Mouse (Mus musculus) CH12.LX (cell line): Measurements from ENCODE around the gene Cops7b. TPM values are rescaled to one million over a fixed set of nuclear protein-coding genes. Genes with fewer than 3 reads are reported as not detected.

Experiments used
- DNase-seq: peaks from one replicate; pipeline ENCODE4 v3.0.0-alpha.2; 2013; ENCODE audit errors: extremely low read depth
- H3K27ac ChIP-seq: 2 replicates; pipeline ENCODE4 v1.5.1; 2012; ENCODE audit warnings: low read depth, mild to moderate bottlenecking, control low read depth, moderate library complexity; ENCODE audit not compliant: insufficient read depth
- H3K27me3 ChIP-seq: replicated peaks from 2 replicates; pipeline ENCODE3; 2012; ENCODE audit warnings: inconsistent platforms
- H3K36me3 ChIP-seq, 2 experiments: replicated peaks in 1 of 2; 2 replicates each; pipeline versions ENCODE3 to v1.6.1; 2012; ENCODE audit warnings: inconsistent platforms in 1 of 2, low read length in 1 of 2, mild to moderate bottlenecking in 1 of 2, mixed read lengths in 1 of 2, moderate library complexity in 1 of 2; ENCODE audit not compliant: control insufficient read depth in 1 of 2, insufficient read depth in 1 of 2
- H3K4me1 ChIP-seq, 2 experiments: 2 replicates each; pipeline ENCODE4 v1.6.1; 2012; ENCODE audit warnings: inconsistent platforms in 1 of 2, moderate library complexity in 1 of 2; ENCODE audit not compliant: insufficient read depth in 2 of 2, control insufficient read depth in 1 of 2
- H3K4me2 ChIP-seq: 2 replicates; pipeline ENCODE4 v1.6.1; 2012; ENCODE audit warnings: low read depth, mild to moderate bottlenecking, control low read depth; ENCODE audit not compliant: poor library complexity, insufficient read depth, severe bottlenecking
- H3K4me3 ChIP-seq, 3 experiments: fragments of 150-350 bp in 1 of 3; sonication (generic) in 1 of 3; replicated peaks in 1 of 3; 2 replicates each; pipeline versions ENCODE3 to v1.5.1; 2011 to 2012; ENCODE audit warnings: low read depth in 2 of 3, low read length in 2 of 3, mild to moderate bottlenecking in 2 of 3, moderate library complexity in 2 of 3, control low read depth in 1 of 3, improper control_type of control experiment in 1 of 3, inconsistent platforms in 1 of 3, mixed read lengths in 1 of 3; ENCODE audit not compliant: poor library complexity in 1 of 3
- H3K79me2 ChIP-seq: replicated peaks from 2 replicates; pipeline ENCODE4 v1.6.1; 2012; ENCODE audit warnings: mild to moderate bottlenecking, moderate library complexity; ENCODE audit not compliant: control insufficient read depth, poor library complexity, insufficient read depth, severe bottlenecking; ENCODE audit errors: extremely low read depth
- H3K9ac ChIP-seq: 2 replicates; pipeline ENCODE4 v1.6.1; 2012; ENCODE audit warnings: low read depth, mild to moderate bottlenecking, control low read depth, moderate library complexity; ENCODE audit not compliant: insufficient read depth
- H3K9me3 ChIP-seq: replicated peaks from 2 replicates; pipeline ENCODE3; 2012; ENCODE audit warnings: low read length, inconsistent platforms, mixed read lengths
- CHD2 ChIP-seq: IDR thresholded peaks from 2 replicates; pipeline ENCODE4 v1.6.1; 2011; ENCODE audit warnings: low read length, improper control_type of control experiment
- HCFC1 ChIP-seq: IDR thresholded peaks from 2 replicates; pipeline ENCODE4 v1.6.1; 2012; ENCODE audit warnings: low read depth, mild to moderate bottlenecking, inconsistent platforms, low read length, improper control_type of control experiment
- JUN ChIP-seq: IDR thresholded peaks from 2 replicates; pipeline ENCODE4 v1.6.1; 2011; ENCODE audit warnings: low read depth, mild to moderate bottlenecking, low read length, improper control_type of control experiment, moderate library complexity; ENCODE audit not compliant: insufficient read depth
- KAT2A ChIP-seq: IDR thresholded peaks from 2 replicates; pipeline ENCODE4 v1.6.1; 2012; ENCODE audit warnings: low read length, improper control_type of control experiment, inconsistent platforms; ENCODE audit not compliant: insufficient replicate concordance
- MAFK ChIP-seq: IDR thresholded peaks from 2 replicates; pipeline ENCODE4 v1.6.1; 2011; ENCODE audit warnings: low read length, improper control_type of control experiment; ENCODE audit not compliant: insufficient replicate concordance
- MAZ ChIP-seq: IDR thresholded peaks from 2 replicates; pipeline ENCODE4 v1.6.1; 2012; ENCODE audit warnings: low read depth, mild to moderate bottlenecking, inconsistent platforms, low read length, improper control_type of control experiment, moderate library complexity
- MEF2A ChIP-seq: IDR thresholded peaks from 2 replicates; pipeline ENCODE4 v1.6.1; 2014; ENCODE audit warnings: low read depth, mild to moderate bottlenecking, inconsistent platforms, low read length, improper control_type of control experiment, borderline replicate concordance
- POLR2A ChIP-seq: IDR thresholded peaks from 2 replicates; pipeline ENCODE4 v1.6.1; 2011; ENCODE audit warnings: low read depth, mild to moderate bottlenecking, improper control_type of control experiment, low read length
- TCF12 ChIP-seq: IDR thresholded peaks from 2 replicates; pipeline ENCODE4 v1.6.1; 2014; ENCODE audit warnings: low read depth, mild to moderate bottlenecking, inconsistent platforms, low read length, improper control_type of control experiment
- UBTF ChIP-seq: IDR thresholded peaks from 2 replicates; pipeline ENCODE4 v1.6.1; 2012; ENCODE audit warnings: low read depth, mild to moderate bottlenecking, inconsistent platforms, low read length, improper control_type of control experiment, moderate library complexity
- USF1 ChIP-seq: IDR thresholded peaks from 2 replicates; pipeline ENCODE4 v1.6.1; 2014; ENCODE audit warnings: low read depth, mild to moderate bottlenecking, inconsistent platforms, low read length, improper control_type of control experiment
- USF2 ChIP-seq: conservative IDR thresholded peaks from 2 replicates; pipeline ENCODE4 v1.6.1; 2011; ENCODE audit warnings: low read depth, low read length, improper control_type of control experiment
- dilution Hi-C: fragments of 300-500 bp; cut with MboI; formaldehyde crosslinking; loops from 2 replicates; pipeline ENCODE4 v1.14.3; 2020; ENCODE audit warnings: low sequenced_read_pairs; ENCODE audit not compliant: extremely low pct_unique_long_range_greater_than_20kb, extremely low pct_ligation_motif_present
- in situ Hi-C: fragments of 300-500 bp; cut with MboI; formaldehyde crosslinking; loops from 3 replicates; pipeline ENCODE4 v1.14.3; 2019; ENCODE audit warnings: low sequenced_read_pairs, low pct_ligation_motif_present, low pct_unique_long_range_greater_than_20kb, mixed read lengths
- polyA plus RNA-seq: library from polyadenylated mRNA; unstranded; fragments of >175 nt; gene quantifications from 2 replicates; pipeline ENCODE4 v1.2.1, GENCODE M21; 2012; ENCODE audit warnings: low read depth; ENCODE audit not compliant: insufficient read length
- total RNA-seq, 2 experiments: library from RNA; depleted of rRNA; stranded (reverse); fragments of 300-350 nt in 1 of 2; fragments of >200 nt in 1 of 2; gene quantifications; 2 replicates each; pipeline ENCODE4 v1.2.3; 2012 to 2014

The Cops7b gene
- total and polyA plus RNA-seq, 3 experiments = 21.2 to 31.3 (median 21.3) TPM

GRCm38 (mm10) chr1:86633434-86633833, 50.7 kb downstream of the Cops7b start:
- H3K27me3 ChIP-seq = no peaks in the 10 kb centered on the region
- H3K27ac ChIP-seq = no peak overlapping the region
- H3K9me3 ChIP-seq = no peaks in the 10 kb centered on the region
- no peaks in the 10 kb centered on the region for H3K36me3 ChIP-seq
- no peak overlapping the region for H3K4me3 ChIP-seq
- no peak overlapping the region for H3K9ac ChIP-seq
- dilution Hi-C loops (no loop called here), in situ Hi-C loops (no loop called here)
- DNase-seq = no peak
- no peaks in the 10 kb centered on the region for H3K79me2 ChIP-seq
- no peak overlapping the region for H3K4me2 ChIP-seq
- TF ChIP-seq CHD2 = no peak
- TF ChIP-seq MAFK = no peak
- TF ChIP-seq JUN = no peak
- TF ChIP-seq TCF12 = no peak
- H3K4me1 ChIP-seq = peaks cover 0 to 13% of the 10 kb centered on the region in 2 experiments; a peak in 2 of 4 replicates

- in situ Hi-C loops (no loop called here), dilution Hi-C loops (no loop called here)
- H3K36me3 ChIP-seq = no peaks in the 10 kb centered on the region
- no peak overlapping the region for H3K4me3 ChIP-seq
- peaks cover 0 to 13% of the 10 kb centered on the region in 2 experiments; a peak in 2 of 4 replicates for H3K4me1 ChIP-seq
- TF ChIP-seq POLR2A (no peak), JUN (no peak), MEF2A (no peak)
- TF ChIP-seq, all 38 proteins: peak for 0
- H3K27ac ChIP-seq = no peak overlapping the region
- no peaks in the 10 kb centered on the region for H3K79me2 ChIP-seq
- no peaks in the 10 kb centered on the region for H3K9me3 ChIP-seq
- no peaks in the 10 kb centered on the region for H3K27me3 ChIP-seq
- DNase-seq = no peak
- H3K9ac ChIP-seq = no peak overlapping the region
- H3K4me2 ChIP-seq = no peak overlapping the region
Observed at GRCm38 (mm10) chr1:86633840-86634750, 51.4 kb downstream of the Cops7b start.

GRCm38 (mm10) chr1:86634751-86635359, 52.2 kb downstream of the Cops7b start:
- no peaks in the 10 kb centered on the region for H3K9me3 ChIP-seq
- no peak overlapping the region for H3K9ac ChIP-seq
- H3K36me3 ChIP-seq = no peaks in the 10 kb centered on the region
- H3K4me2 ChIP-seq = no peak overlapping the region
- in situ Hi-C loops = no loop called here
- H3K27me3 ChIP-seq = no peaks in the 10 kb centered on the region
- no peak overlapping the region for H3K27ac ChIP-seq
- TF ChIP-seq USF2 (peak; percentile 61), MAZ (no peak), HCFC1 (peak; percentile 83), UBTF (no peak), KAT2A (0 out of 2 replicates have a peak, but pooled peaks have one; percentile 28), USF1 (peak; percentile 69)
- TF ChIP-seq, all 38 proteins: peak for 4
- DNase-seq = no peak
- no peak overlapping the region for H3K4me3 ChIP-seq
- H3K4me1 ChIP-seq = peaks cover 0 to 13% of the 10 kb centered on the region in 2 experiments; a peak in 2 of 4 replicates
- H3K79me2 ChIP-seq = no peaks in the 10 kb centered on the region
- dilution Hi-C loops = no loop called here
